Mouse (Mus musculus): ENCODE results near the gene Adgrl3.

Adgrl3 gene

GRCm38 (mm10) chr5:81564294-81564693, 544.4 kb downstream of the Adgrl3 start:
- DNase-seq (ENCODE audit: low spot score), result no peak

- DNase-seq (ENCODE audit: low spot score), result no peak
Observed at GRCm38 (mm10) chr5:81566577-81566976, 546.6 kb downstream of the Adgrl3 start.

DNA sequence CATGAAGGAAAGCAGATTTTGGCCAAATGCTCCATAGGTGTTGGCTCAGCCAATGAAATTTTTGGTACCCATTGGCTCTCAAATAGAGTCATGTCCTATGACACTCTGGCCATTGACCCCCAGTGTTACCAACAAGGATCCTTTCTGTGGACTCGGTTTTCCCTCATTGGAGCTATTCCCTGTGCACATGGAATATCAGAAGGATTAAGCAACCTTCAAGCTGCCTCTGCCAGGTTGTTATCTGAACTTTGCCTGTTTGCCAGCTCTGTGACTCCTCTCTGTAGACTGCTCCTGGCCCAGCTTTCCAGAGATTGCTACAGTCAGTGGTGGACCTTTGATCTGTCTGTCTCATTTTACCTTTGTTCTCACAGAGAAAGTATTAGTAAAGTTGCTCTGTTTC, 548.8 kb downstream of the Adgrl3 start:
- no peak for DNase-seq (ENCODE audit: low spot score)

DNA sequence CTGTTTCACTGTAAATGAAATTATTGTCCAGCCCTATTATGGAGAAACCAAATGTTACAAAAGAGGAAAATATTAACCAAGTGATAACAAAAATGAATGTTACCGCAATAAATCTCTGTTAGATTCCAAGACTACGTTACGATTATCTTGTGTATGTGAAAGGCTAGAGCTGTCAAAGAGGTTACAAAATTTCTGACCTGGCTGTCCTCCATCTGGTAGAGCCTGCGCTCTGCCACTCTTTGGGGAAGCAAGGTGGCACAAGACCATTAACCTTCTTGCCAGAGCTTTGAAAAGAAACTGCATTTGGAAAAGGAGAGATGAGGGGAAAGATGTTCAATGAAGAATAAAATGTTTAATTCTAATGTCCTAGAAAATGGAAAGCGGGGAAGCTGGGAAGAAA, 562.9 kb downstream of the Adgrl3 start:
- DNase-seq (ENCODE audit: low spot score), result no peak

- no peak for DNase-seq (ENCODE audit: low spot score)
Observed at GRCm38 (mm10) chr5:81583425-81583824, 563.5 kb downstream of the Adgrl3 start.

DNA sequence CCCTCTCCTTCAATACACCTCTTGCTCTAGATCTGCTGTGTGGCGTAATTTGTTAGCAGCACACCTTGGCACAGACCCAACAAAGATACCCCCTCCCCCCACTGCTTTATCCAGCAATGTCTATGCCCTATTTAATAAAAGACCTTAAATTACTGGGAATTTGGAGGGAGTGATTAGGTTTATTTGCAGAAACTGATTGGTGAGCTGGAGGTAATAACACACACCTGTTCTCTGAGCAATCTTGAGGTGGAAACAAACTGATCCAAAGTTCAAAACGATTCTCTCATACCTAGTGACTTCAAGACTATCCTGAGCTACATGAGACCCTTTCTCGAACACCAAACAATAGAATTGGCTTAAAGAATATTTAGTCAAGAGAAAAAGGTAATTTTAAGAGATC, 565.0 kb downstream of the Adgrl3 start:
- DNase-seq (ENCODE audit: low spot score), result no peak

- DNase-seq (ENCODE audit: low spot score), result no peak
Observed at GRCm38 (mm10) chr5:81590005-81590694, 570.2 kb downstream of the Adgrl3 start.

GRCm38 (mm10) chr5:81591481-81591880, 571.5 kb downstream of the Adgrl3 start:
- no peak for DNase-seq (ENCODE audit: low spot score)

- DNase-seq (ENCODE audit: low spot score), result no peak
Observed at GRCm38 (mm10) chr5:81593396-81593995, 573.6 kb downstream of the Adgrl3 start.

GRCm38 (mm10) chr5:81598041-81598440, 578.1 kb downstream of the Adgrl3 start:
- DNase-seq (ENCODE audit: low spot score), result no peak

GRCm38 (mm10) chr5:81602889-81603288, 583.0 kb downstream of the Adgrl3 start:
- no peak for DNase-seq (ENCODE audit: low spot score)

GRCm38 (mm10) chr5:81605646-81606045, 585.7 kb downstream of the Adgrl3 start:
- no peak for DNase-seq (ENCODE audit: low spot score)

GRCm38 (mm10) chr5:81610223-81610622, 590.3 kb downstream of the Adgrl3 start:
- DNase-seq (ENCODE audit: low spot score), result no peak

DNA sequence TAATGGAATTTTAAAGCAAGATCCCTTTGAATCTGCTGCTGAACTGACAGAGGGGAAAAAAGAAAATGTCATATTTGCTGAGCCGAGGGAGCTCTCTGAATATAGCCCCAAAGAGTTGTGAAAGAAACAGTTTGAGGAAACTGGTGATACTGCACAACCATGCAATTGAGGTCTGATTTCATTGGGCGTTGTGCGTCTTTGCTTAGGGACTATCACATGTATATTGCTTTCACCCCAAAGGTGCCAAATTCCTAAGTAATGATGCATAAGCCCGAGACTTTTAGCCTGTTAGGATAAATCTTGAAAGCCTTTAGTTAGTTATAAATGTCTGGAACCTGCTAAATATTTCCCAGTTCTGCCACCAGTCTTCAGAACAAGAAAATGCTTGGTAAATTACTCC, 594.7 kb downstream of the Adgrl3 start:
- DNase-seq (ENCODE audit: low spot score), result no peak

- DNase-seq (ENCODE audit: low spot score), result no peak
Observed at GRCm38 (mm10) chr5:81621106-81621505, 601.2 kb downstream of the Adgrl3 start.

DNA sequence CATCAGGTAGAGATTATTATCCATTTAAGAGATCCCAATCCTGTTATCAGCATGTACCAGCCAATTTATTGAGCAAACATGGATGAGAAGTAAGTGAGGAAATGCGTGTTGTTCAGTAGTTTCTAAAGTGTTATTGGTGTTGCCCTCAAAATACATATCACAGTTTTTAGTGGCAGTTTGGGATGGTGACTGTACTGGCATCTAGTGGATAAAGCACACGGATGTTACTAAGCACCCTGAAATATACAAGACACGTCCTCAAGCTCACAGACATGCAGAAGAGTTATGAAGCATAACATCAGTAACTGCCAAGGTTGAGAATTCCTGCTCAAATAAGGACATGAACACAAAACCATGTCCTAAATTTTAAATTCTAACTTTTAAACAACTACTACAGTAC, 601.8 kb downstream of the Adgrl3 start:
- no peak for DNase-seq (ENCODE audit: low spot score)

- DNase-seq (ENCODE audit: low spot score), result no peak
Observed at GRCm38 (mm10) chr5:81623846-81624245, 603.9 kb downstream of the Adgrl3 start.

- no peak for DNase-seq (ENCODE audit: low spot score)
Observed at GRCm38 (mm10) chr5:81636169-81636568, 616.2 kb downstream of the Adgrl3 start.

DNA sequence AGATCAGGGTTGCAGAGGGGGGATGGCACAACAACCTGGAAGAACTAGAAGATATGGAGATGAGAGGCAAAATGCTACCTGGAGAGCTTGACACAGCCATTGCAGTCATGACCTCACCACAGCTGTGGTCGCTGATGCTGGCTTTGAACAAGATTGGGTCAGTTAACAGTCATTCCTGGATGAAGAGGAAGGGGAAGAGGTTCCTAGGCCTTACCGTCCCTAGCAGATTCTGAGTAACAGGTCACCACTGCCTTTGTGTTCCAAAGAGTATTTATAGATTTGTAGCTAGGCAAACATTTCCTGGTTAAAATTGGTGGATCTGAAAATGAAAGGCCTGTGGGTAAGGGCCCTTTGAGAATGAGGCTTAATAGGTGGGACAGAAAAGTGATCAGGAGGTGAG, 618.5 kb downstream of the Adgrl3 start:
- no peak for DNase-seq (ENCODE audit: low spot score)

- no peak for DNase-seq (ENCODE audit: low spot score)
Observed at GRCm38 (mm10) chr5:81640118-81640517, 620.2 kb downstream of the Adgrl3 start.

- no peak for DNase-seq (ENCODE audit: low spot score)
Observed at GRCm38 (mm10) chr5:81645557-81645956, 625.6 kb downstream of the Adgrl3 start.

GRCm38 (mm10) chr5:81653941-81654340, 634.0 kb downstream of the Adgrl3 start:
- DNase-seq (ENCODE audit: low spot score), result no peak

- DNase-seq (ENCODE audit: low spot score), result no peak
Observed at GRCm38 (mm10) chr5:81661611-81662390, 641.9 kb downstream of the Adgrl3 start.

Data from ovary, postnatal 36 days (tissue).